Mouse (Mus musculus) forebrain, embryonic 12.5 days (tissue): Measurements from ENCODE around the gene Plcz1. TPM values are rescaled to one million over a fixed set of nuclear protein-coding genes. Genes with fewer than 3 reads are reported as not detected.

Source experiments
- polyA plus RNA-seq: library from polyadenylated mRNA; unstranded; fragments of >200 nt; fragmentation: Nextera tagmentation; extraction: Ambion mirVana; gene quantifications from 2 replicates; pipeline ENCODE4 v1.2.1, GENCODE M21; 2016

Plcz1 gene
- polyA plus RNA-seq, 1 experiment from 2014 or later: not detected

Other genes with a start within 250 kb of the Plcz1 start
- not detected in 2 replicates for gene Capza3, start 205 bp downstream of the Plcz1 start, polyA plus RNA-seq